Mouse (Mus musculus) retina, postnatal 1 day (tissue): ENCODE results near the gene Gtf3c1.

Source experiments
- DNase-seq: peaks from one replicate; pipeline ENCODE4 v3.0.0-alpha.2; 2012

Gene Gtf3c1

GRCm38 (mm10) chr7:125702791-125703190 is 4.8 kb downstream of the Gtf3c1 start:
- no peak for DNase-seq

GRCm38 (mm10) chr7:125694056-125694455 is 13.5 kb downstream of the Gtf3c1 start:
- no peak for DNase-seq

GRCm38 (mm10) chr7:125690516-125690915 is 17.1 kb downstream of the Gtf3c1 start:
- DNase-seq: no peak

GRCm38 (mm10) chr7:125679936-125680335 is 27.6 kb downstream of the Gtf3c1 start:
- DNase-seq: no peak

- DNase-seq: no peak
Observed at GRCm38 (mm10) chr7:125678756-125679155, 28.8 kb downstream of the Gtf3c1 start.

- peak; percentile 59 for DNase-seq
Observed at GRCm38 (mm10) chr7:125674916-125675315, 32.7 kb downstream of the Gtf3c1 start.

GRCm38 (mm10) chr7:125671396-125671795 is 36.2 kb downstream of the Gtf3c1 start:
- DNase-seq: no peak

- no peak for DNase-seq
Observed at GRCm38 (mm10) chr7:125670865-125671264, 36.7 kb downstream of the Gtf3c1 start.

GRCm38 (mm10) chr7:125663654-125664053 is 43.9 kb downstream of the Gtf3c1 start:
- DNase-seq: no peak

- no peak for DNase-seq
Observed at GRCm38 (mm10) chr7:125657511-125657910, 50.1 kb downstream of the Gtf3c1 start.

- no peak for DNase-seq
Observed at GRCm38 (mm10) chr7:125649013-125649412, 58.6 kb downstream of the Gtf3c1 start.

GRCm38 (mm10) chr7:125645413-125645812 is 62.2 kb downstream of the Gtf3c1 start:
- no peak for DNase-seq

- DNase-seq: no peak
Observed at GRCm38 (mm10) chr7:125643880-125644279, 63.7 kb downstream of the Gtf3c1 start.

- peak; percentile 88 for DNase-seq
Observed at GRCm38 (mm10) chr7:125638870-125639386, 68.7 kb downstream of the Gtf3c1 start.

GRCm38 (mm10) chr7:125638376-125638775 is 69.2 kb downstream of the Gtf3c1 start:
- peak; percentile 17 for DNase-seq

- no peak for DNase-seq
Observed at GRCm38 (mm10) chr7:125637220-125638140, 70.1 kb downstream of the Gtf3c1 start.

- no peak for DNase-seq
Observed at GRCm38 (mm10) chr7:125630989-125631388, 76.6 kb downstream of the Gtf3c1 start.

- DNase-seq: no peak
Observed at GRCm38 (mm10) chr7:125630317-125630716, 77.3 kb downstream of the Gtf3c1 start.

- no peak for DNase-seq
Observed at GRCm38 (mm10) chr7:125625829-125626228, 81.8 kb downstream of the Gtf3c1 start.

GRCm38 (mm10) chr7:125625219-125625618 is 82.4 kb downstream of the Gtf3c1 start:
- DNase-seq: no peak

- no peak for DNase-seq
Observed at GRCm38 (mm10) chr7:125622741-125623685, 84.6 kb downstream of the Gtf3c1 start.

- DNase-seq: no peak
Observed at GRCm38 (mm10) chr7:125620077-125620476, 87.5 kb downstream of the Gtf3c1 start.

GRCm38 (mm10) chr7:125618016-125618415 is 89.6 kb downstream of the Gtf3c1 start:
- DNase-seq: no peak
